Mouse (Mus musculus): Measurements from ENCODE around the gene Fbp1. TPM values are rescaled to one million over a fixed set of nuclear protein-coding genes. Genes with fewer than 3 reads are reported as not detected.
"Not testable (repeated sequence)": the region's sequence is repeated elsewhere in the genome, so short reads cannot be mapped to it uniquely, and the experiment has no call there.

Gene Fbp1
- total RNA-seq, 2 experiments from 2014 or later, result 6.7 to 7.2 TPM

- DNase-seq (ENCODE audit: low spot score in 2 of 2), result no peak
These were observed 32.4 kb downstream of the Fbp1 start for GRCm38 (mm10) chr13:62855396-62856304.

- peak; percentile 76 to 81 for DNase-seq (ENCODE audit: low spot score in 2 of 2)
These were observed 33.4 kb downstream of the Fbp1 start for GRCm38 (mm10) chr13:62854666-62855065.

GRCm38 (mm10) chr13:62833341-62833740, 54.7 kb downstream of the Fbp1 start:
- DNase-seq (ENCODE audit: low spot score in 2 of 2), result no peak

- DNase-seq (ENCODE audit: low spot score in 2 of 2), result no peak
These were observed 55.8 kb downstream of the Fbp1 start for GRCm38 (mm10) chr13:62832239-62832638.

GRCm38 (mm10) chr13:62815705-62816104, 72.4 kb downstream of the Fbp1 start:
- not testable (repeated sequence) for DNase-seq (ENCODE audit: low spot score in 2 of 2)

Other genes with a start within 250 kb of the Fbp1 start
- gene Platr25, start 127.6 kb downstream of the Fbp1 start, total RNA-seq (2021), result 1 to 10 TPM; 2.7 to 3.4 TPM
- 1 to 10 TPM in 1 of 2 experiments, under 1 TPM in 1; 0.86 to 1.1 TPM for gene Gm5141, start 102.5 kb downstream of the Fbp1 start, total RNA-seq (2021)
- 1 to 10 TPM; 2.8 to 5.0 TPM for gene Fbp2, start 29.9 kb downstream of the Fbp1 start, total RNA-seq (2021)
- 100 to 1,000 TPM in 1 of 2 experiments, 10 to 100 TPM in 1; 93.2 to 108 TPM for gene 2010111I01Rik, start 76.6 kb upstream of the Fbp1 start, total RNA-seq (2021)

All from adrenal gland, adult 18-20 months (tissue).